Mouse (Mus musculus) layer of hippocampus, adult 8-10 months (tissue): ENCODE results near the gene Prdm16. TPM values are rescaled to one million over a fixed set of nuclear protein-coding genes. Genes with fewer than 3 reads are reported as not detected.

Source experiments
- DNase-seq, 2 experiments: peaks; one replicate each; pipeline ENCODE4 v3.0.0; 2022; ENCODE audit warnings: low spot score in 2 of 2
- total RNA-seq, 4 experiments: library from RNA; stranded (reverse); gene quantifications; 2 replicates each; pipeline ENCODE4 v1.2.4; 2022

Gene Prdm16
- total RNA-seq, 4 experiments from 2014 or later, result 9.3 to 15.5 (median 13.9) TPM

GRCm38 (mm10) chr4:154283671-154284070 lies 353.0 kb downstream of the Prdm16 start:
- DNase-seq, result no peak

- no peak for DNase-seq
These were observed 357.2 kb downstream of the Prdm16 start for GRCm38 (mm10) chr4:154279481-154279880.

- peak in 1 of 2 experiments; percentile 55 for DNase-seq
These were observed 363.7 kb downstream of the Prdm16 start for GRCm38 (mm10) chr4:154273000-154273399.

- DNase-seq, result no peak
These were observed 367.2 kb downstream of the Prdm16 start for GRCm38 (mm10) chr4:154269520-154269919.

- no peak for DNase-seq
These were observed 369.2 kb downstream of the Prdm16 start for GRCm38 (mm10) chr4:154267511-154267910.

Other genes starting within 250 kb of the Prdm16 start
- gene Actrt2, start 31.0 kb upstream of the Prdm16 start, total RNA-seq, result not detected
- 1 to 10 TPM; 2.2 to 3.3 (median 2.8) TPM for gene Ttc34, start 200.6 kb upstream of the Prdm16 start, total RNA-seq
- under 1 TPM; 0.25 to 0.73 (median 0.41) TPM for gene Mmel1, start 232.7 kb upstream of the Prdm16 start, total RNA-seq